Mouse (Mus musculus) small intestine, adult 2 months (tissue): ENCODE results near the gene Idua. TPM values are rescaled to one million over a fixed set of nuclear protein-coding genes. Genes with fewer than 3 reads are reported as not detected.

ENCODE experiments used
- H3K27ac ChIP-seq: fragments of 200-500 bp; 2 replicates; pipeline ENCODE4 v1.5.1; 2012; ENCODE audit warnings: low read depth, low read length, control low read depth, inconsistent platforms; ENCODE audit not compliant: insufficient read depth
- H3K27me3 ChIP-seq: fragments of 200-500 bp; 2 replicates; pipeline ENCODE4 v1.6.1; 2012; ENCODE audit warnings: mild to moderate bottlenecking, moderate library complexity, low read length, inconsistent platforms; ENCODE audit not compliant: control insufficient read depth, insufficient read depth
- H3K36me3 ChIP-seq: fragments of 200-500 bp; 2 replicates; pipeline ENCODE4 v1.6.1; 2012; ENCODE audit warnings: mild to moderate bottlenecking, low read length, control low read depth, inconsistent platforms; ENCODE audit not compliant: control insufficient read depth, insufficient read depth
- H3K4me1 ChIP-seq: fragments of 200-500 bp; 2 replicates; pipeline ENCODE4 v1.6.1; 2012; ENCODE audit warnings: low read length, inconsistent platforms, mixed read lengths; ENCODE audit not compliant: control insufficient read depth, insufficient read depth, insufficient read length
- H3K4me3 ChIP-seq: fragments of 200-500 bp; 2 replicates; pipeline ENCODE4 v1.5.1; 2012; ENCODE audit warnings: low read depth, mild to moderate bottlenecking, control low read depth, inconsistent platforms, low read length, moderate library complexity
- CTCF ChIP-seq: fragments of 200-500 bp; IDR thresholded peaks from 2 replicates; pipeline ENCODE4 v1.5.1; 2012; ENCODE audit warnings: low read depth, mild to moderate bottlenecking, control low read depth, inconsistent platforms, low read length, moderate library complexity, mixed read lengths; ENCODE audit not compliant: insufficient replicate concordance, insufficient read length; ENCODE audit errors: extremely low read depth
- POLR2A ChIP-seq: fragments of 200-500 bp; IDR thresholded peaks from 2 replicates; pipeline ENCODE4 v1.6.1; 2012; ENCODE audit warnings: low read depth, mild to moderate bottlenecking, control low read depth, inconsistent platforms, low read length, moderate library complexity
- WGBS: fragments of 180-500 bp; shearing (Covaris S2); methylation state at CpG from one replicate; pipeline ENCODE4 v1.1.7; 2018; 5-methylcytosine and 5-hydroxymethylcytosine counted together
- polyA plus RNA-seq: library from polyadenylated mRNA; depleted of rRNA; stranded (reverse); fragments of >200 nt; gene quantifications from 2 replicates; pipeline ENCODE4 v1.2.3, GENCODE M21; 2012

Idua gene
- polyA plus RNA-seq, 1 experiment, result 20.1 TPM

DNA sequence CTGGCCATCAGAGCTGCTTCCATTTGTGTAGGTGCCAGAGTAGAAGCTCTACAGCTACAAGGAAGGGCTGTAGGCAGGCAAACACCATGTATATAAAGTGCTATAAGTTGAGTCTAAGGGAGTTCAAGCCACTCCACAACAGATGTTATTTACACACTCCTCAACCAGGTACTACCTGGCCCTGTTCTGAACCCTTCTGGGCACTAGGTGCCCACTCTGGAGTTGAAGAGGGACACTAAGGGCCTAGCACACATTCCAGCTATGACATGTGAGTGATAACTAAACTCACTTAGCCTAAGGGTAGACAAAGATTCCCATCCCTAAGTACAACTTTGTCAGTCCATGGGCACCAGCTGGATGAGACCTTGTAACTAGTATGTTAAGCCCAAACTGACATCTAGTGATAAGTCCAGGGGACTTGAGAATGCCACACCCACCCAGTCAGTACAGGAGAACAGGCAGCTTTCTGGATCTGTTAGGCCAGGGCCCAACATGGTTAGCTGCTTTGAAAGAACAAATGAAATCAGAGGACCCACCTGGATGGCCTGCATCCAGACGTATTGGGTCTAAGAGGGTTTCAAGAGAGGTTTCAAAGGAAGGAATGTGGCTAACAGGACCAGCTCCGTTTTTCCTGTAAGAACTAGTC, 12.2 kb upstream of the Idua start:
- peaks cover 70% of the 10 kb centered on the region for H3K36me3 ChIP-seq
- 89% methylated on average over 2 of the region's 2 CpGs for WGBS
- no peak for TF ChIP-seq CTCF
- TF ChIP-seq POLR2A, result no peak

DNA sequence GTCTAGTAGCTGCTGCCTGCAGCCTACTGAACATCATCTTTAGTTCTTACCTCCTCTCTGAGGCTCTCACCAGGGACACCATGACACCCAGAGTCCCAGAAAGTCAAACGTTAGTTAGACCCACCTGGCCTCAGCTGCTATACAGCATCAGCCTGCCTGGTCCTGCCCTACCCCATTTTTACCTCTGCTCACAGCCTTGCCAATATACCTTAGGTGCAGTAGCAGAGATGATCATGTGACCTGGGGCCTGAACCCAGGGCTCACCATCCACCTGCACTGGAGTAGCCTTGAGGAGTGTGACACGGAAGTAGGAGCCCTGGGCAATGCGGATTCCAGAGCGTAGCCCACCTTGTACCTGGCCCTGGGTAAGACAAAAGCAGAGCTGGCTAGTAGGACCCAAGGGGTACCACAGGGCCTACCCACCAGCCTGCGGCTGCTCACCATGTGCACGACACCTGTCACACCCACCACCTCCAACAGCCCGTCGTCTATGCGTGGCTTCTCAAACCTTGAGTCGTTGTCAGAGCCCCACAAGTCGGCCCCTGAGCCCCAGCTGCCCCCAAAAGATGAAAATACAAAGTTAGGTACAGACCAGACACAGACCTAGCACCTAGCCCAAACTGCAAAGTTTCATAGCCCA, 11.1 kb upstream of the Idua start:
- Histone ChIP-seq H3K27ac (no peak overlapping the region), H3K4me1 (peaks cover 3% of the 10 kb centered on the region; the same call in 1 of the 2 replicates), H3K4me3 (no peak overlapping the region), H3K36me3 (peaks cover 81% of the 10 kb centered on the region), H3K27me3 (no peaks in the 10 kb centered on the region)
- 94% methylated on average over 11 of the region's 11 CpGs for WGBS
- TF ChIP-seq CTCF (no peak), POLR2A (no peak)

More for the DNA sequence above, 12.2 kb upstream of the Idua start:
- no peak overlapping the region for H3K27ac ChIP-seq
- H3K4me1 ChIP-seq, result peaks cover 5% of the 10 kb centered on the region; the same call in 1 of the 2 replicates
- H3K27me3 ChIP-seq, result no peaks in the 10 kb centered on the region
- no peak overlapping the region for H3K4me3 ChIP-seq

DNA sequence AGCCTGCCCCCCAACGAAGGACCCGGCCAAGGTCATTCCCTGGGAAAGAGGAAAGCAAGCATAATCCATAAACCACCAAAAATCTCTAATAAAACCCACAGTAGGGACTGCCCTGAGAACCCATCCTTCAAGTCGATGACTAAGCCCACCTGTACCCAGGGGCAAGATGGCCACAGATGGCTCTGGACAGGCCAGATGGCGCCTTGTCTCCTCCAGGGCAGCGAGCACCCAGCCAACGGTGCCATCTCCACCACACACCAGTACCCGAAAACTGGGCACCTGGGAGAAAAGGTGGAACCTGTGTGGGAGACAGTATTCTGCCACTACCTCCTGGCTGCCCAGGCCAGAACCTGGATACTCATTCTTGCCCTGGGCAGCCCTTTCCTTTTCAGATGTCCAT, 9.8 kb upstream of the Idua start:
- Histone ChIP-seq H3K27me3 (no peaks in the 10 kb centered on the region), H3K36me3 (peaks cover 85% of the 10 kb centered on the region), H3K4me1 (peaks cover 12% of the 10 kb centered on the region; the same call in 1 of the 2 replicates), H3K27ac (no peak overlapping the region), H3K4me3 (no peak overlapping the region)
- WGBS, result 89% methylated on average over 7 of the region's 7 CpGs
- TF ChIP-seq POLR2A (no peak), CTCF (no peak)

DNA sequence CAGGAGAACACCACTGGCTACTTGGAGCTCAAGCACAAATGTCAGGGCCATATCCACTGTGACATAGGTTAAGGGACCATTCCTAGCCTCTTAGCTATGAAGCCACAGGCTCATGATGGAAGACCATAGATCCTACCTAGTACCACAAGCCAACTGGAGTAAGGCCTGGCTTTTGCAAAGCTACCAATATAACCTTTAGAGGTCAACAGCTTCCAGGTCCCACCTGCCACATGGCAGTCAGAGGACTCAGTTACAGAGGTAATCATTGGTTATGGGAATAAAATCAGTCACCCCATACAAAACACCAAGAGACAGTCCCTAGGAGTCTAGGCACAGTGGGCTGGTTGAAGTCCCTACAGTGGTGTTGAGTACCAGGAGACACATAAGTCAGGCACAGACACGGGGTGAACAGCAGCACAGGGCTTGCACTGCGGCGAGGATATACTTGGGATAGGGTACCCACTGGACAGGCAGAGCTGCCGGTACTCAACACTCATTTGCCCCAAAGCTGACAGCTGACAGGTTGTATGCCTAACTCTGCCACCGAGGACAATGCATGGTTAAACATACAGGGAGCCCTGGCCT, 8.9 kb upstream of the Idua start:
- no peaks in the 10 kb centered on the region for H3K27me3 ChIP-seq
- no peak overlapping the region for H3K4me3 ChIP-seq
- WGBS, result 80% methylated on average over 5 of the region's 5 CpGs
- H3K4me1 ChIP-seq, result peaks cover 12% of the 10 kb centered on the region; the same call in 1 of the 2 replicates
- H3K36me3 ChIP-seq, result peaks cover 89% of the 10 kb centered on the region
- H3K27ac ChIP-seq, result no peak overlapping the region
- no peak for TF ChIP-seq CTCF
- TF ChIP-seq POLR2A, result no peak

DNA sequence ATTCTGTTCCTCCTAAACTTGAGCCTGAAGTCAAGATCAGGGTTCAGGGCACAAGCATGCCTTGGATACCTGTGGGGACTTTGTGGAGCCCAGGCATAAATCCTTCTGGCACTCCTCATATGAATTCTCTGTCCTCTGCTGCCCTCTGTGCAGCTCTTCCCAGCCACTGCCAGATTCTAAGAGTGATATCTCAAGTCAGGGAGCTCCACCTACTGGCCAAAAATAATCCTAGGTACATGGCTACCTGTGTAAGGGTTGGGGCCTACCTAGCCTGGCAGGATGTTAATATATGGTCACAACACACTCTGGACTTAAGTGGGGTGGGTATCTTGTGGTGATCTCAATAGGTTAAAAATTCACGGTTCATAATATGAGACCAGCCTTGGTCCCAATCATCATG, 8.3 kb upstream of the Idua start:
- TF ChIP-seq POLR2A (no peak), CTCF (peak; percentile 59; the same call in 1 of the 2 replicates)
- Histone ChIP-seq H3K36me3 (peaks cover 92% of the 10 kb centered on the region), H3K4me3 (no peak overlapping the region), H3K27ac (no peak overlapping the region), H3K4me1 (peaks cover 12% of the 10 kb centered on the region; the same call in 1 of the 2 replicates), H3K27me3 (no peaks in the 10 kb centered on the region)
- WGBS, result 58% methylated on average over 1 of the region's 1 CpGs

DNA sequence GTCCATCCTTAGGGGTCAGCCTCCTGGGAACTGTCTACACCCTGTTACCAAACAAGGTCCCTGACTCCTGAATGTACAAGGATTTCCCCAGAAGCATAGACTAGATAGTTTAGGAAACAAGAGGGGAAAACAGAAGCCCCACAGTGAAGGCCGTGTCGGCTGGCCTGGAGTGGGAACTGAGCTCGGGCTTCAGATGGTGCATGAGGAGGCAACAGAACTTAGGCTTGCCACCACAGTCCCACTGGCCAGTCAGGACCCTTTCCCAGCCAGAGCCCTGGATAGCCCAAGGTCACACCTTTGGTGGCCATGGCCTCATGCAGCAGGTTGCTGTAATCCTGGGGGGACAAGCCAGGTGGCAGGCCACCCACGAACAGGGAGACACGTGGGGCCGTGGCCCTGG, 6.8 kb upstream of the Idua start:
- 95% methylated on average over 6 of the region's 6 CpGs for WGBS
- TF ChIP-seq POLR2A, result no peak
- TF ChIP-seq CTCF, result no peak
- H3K4me1 ChIP-seq, result peaks cover 17% of the 10 kb centered on the region; the same call in 1 of the 2 replicates
- H3K4me3 ChIP-seq, result no peak overlapping the region
- peaks cover 92% of the 10 kb centered on the region for H3K36me3 ChIP-seq
- H3K27ac ChIP-seq, result no peak overlapping the region
- no peaks in the 10 kb centered on the region for H3K27me3 ChIP-seq

DNA sequence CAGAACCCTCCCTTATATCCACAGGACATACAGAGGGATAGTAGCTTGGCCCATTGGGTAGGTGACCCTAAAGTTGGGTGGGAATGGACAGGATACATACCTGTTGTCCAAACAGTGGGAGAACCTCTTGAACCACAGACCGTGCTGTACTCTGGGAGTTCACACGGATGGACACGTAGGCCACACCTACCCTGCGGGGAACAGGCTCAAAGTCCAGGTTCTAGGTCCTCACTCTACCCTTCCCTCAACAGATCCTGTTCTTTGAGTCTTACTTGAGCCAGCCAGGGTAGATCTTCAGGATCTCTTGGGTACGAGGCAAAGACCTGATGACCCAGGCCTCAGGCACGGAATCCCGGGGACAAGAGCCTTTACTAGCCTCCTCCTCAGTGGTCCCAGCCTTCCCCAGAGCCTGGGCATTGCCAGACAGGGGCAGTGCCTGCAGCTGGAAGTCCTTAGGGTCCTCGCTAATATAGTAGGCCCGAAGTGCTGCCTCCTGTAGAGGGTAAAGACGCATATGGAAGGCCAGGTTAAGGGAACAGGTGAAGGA, 5.6 kb upstream of the Idua start:
- peaks cover 81% of the 10 kb centered on the region for H3K36me3 ChIP-seq
- H3K4me3 ChIP-seq, result no peak overlapping the region
- H3K27me3 ChIP-seq, result no peaks in the 10 kb centered on the region
- TF ChIP-seq CTCF (no peak), POLR2A (no peak)
- peak overlapping the region; percentile 56 for H3K27ac ChIP-seq
- H3K4me1 ChIP-seq, result peaks cover 21% of the 10 kb centered on the region; the same call in 1 of the 2 replicates
- WGBS, result 62% methylated on average over 10 of the region's 10 CpGs
